Mouse (Mus musculus) hindbrain, embryonic 15.5 days (tissue): ENCODE results near the gene Olfr834. TPM values are rescaled to one million over a fixed set of nuclear protein-coding genes. Genes with fewer than 3 reads are reported as not detected.

ENCODE experiments used
- ATAC-seq: fragments of 200-750 bp; cut with Nextera tagmentation; 2 replicates; pipeline ENCODE4 v1.8.0; 2017; ENCODE audit warnings: low read depth, moderate number of reproducible peaks, moderate TSS enrichment; ENCODE audit not compliant: low FRiP score
- H3K27ac ChIP-seq: fragments of 300-500 bp; sonication (generic); replicated peaks from 2 replicates; pipeline ENCODE4 v1.5.1; 2015; ENCODE audit warnings: mild to moderate bottlenecking, inconsistent platforms
- H3K27me3 ChIP-seq: fragments of 300-500 bp; sonication (generic); 2 replicates; pipeline ENCODE4 v1.6.1; 2015; ENCODE audit warnings: control low read depth, inconsistent platforms
- H3K36me3 ChIP-seq: fragments of 300-500 bp; sonication (generic); 2 replicates; pipeline ENCODE4 v1.6.1; 2015; ENCODE audit warnings: control low read depth, inconsistent platforms
- H3K4me1 ChIP-seq: fragments of 300-500 bp; sonication (generic); replicated peaks from 2 replicates; pipeline ENCODE4 v1.6.1; 2015; ENCODE audit warnings: control low read depth, inconsistent platforms
- H3K4me2 ChIP-seq: fragments of 300-500 bp; sonication (generic); 2 replicates; pipeline ENCODE4 v1.6.1; 2015; ENCODE audit warnings: moderate library complexity, mild to moderate bottlenecking, inconsistent platforms
- H3K4me3 ChIP-seq: fragments of 300-500 bp; sonication (generic); 2 replicates; pipeline ENCODE4 v1.5.1; 2015; ENCODE audit warnings: mild to moderate bottlenecking, inconsistent platforms
- H3K9ac ChIP-seq: fragments of 300-500 bp; sonication (generic); 2 replicates; pipeline ENCODE4 v1.6.1; 2015; ENCODE audit warnings: inconsistent platforms
- H3K9me3 ChIP-seq: fragments of 300-500 bp; sonication (generic); 2 replicates; pipeline ENCODE4 v1.6.1; 2016; ENCODE audit warnings: control low read depth, inconsistent platforms
- WGBS: fragments of 180-500 bp; shearing (Covaris S2); methylation state at CpG from one replicate; pipeline ENCODE4 v1.1.7; 2015; 5-methylcytosine and 5-hydroxymethylcytosine counted together
- polyA plus RNA-seq: library from polyadenylated mRNA; unstranded; fragments of >200 nt; fragmentation: Nextera tagmentation; extraction: Ambion mirVana; gene quantifications from 2 replicates; pipeline ENCODE4 v1.2.1, GENCODE M21; 2015

Gene Olfr834
- not detected in 2 replicates for polyA plus RNA-seq

DNA sequence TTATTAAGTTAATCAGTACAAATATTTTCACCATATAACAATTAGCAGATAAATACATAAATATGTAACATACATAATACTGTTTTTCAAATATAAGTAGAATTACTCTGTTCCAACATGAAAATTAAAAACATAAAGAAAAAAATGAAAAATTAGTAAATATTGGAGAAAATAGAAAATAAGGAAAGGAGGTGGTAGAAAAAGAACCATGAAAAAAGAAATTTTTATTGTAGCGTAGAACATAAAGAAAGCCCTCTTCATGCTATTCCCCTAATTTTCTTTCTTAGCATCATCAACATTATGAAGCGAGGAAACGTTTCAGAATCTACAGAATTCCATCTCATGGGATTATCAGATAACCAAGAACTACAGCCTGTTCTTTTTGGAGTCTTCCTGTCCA lies at the start of gene Olfr834:
Gene Olfr834 (plus strand): TSS at position 301 of the 400 bp plus-strand sequence.
- H3K9me3 ChIP-seq: no peaks in the 10 kb centered on the region
- no peaks in the 10 kb centered on the region for H3K36me3 ChIP-seq
- H3K9ac ChIP-seq: no peak within 1 kb of the TSS
- H3K27me3 ChIP-seq: no peaks in the 10 kb centered on the region
- H3K27ac ChIP-seq: no peak within 1 kb of the TSS
- no peak within 1 kb of the TSS for H3K4me2 ChIP-seq
- H3K4me1 ChIP-seq: no peaks in the 10 kb centered on the region
- no peak for ATAC-seq
- H3K4me3 ChIP-seq: no peak within 1 kb of the TSS
- WGBS: 83% methylated on average over 3 of the region's 3 CpGs

DNA sequence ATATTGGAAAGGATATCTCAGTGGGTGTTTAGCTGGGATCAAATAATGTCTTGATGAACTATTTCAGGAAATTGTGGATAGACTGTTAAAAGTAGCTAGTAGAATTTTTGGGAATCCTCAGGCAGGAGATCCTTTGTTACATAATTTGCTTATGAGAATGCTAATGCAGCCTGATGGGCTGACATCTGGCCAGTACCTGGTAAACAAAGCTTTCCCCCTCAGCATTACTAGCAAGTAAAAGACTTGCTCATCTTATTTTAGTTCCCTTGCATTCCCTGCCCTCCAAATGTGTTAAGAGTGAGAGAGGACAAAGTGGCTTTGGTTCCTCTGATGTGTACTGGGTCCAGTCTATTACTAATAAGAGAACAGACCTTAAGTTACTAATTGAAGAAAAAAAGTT lies 25.8 kb upstream of the Olfr834 start:
- Histone ChIP-seq H3K4me1 (no peaks in the 10 kb centered on the region), H3K36me3 (no peaks in the 10 kb centered on the region), H3K9me3 (no peaks in the 10 kb centered on the region), H3K27me3 (no peaks in the 10 kb centered on the region), H3K27ac (no peak overlapping the region), H3K4me3 (no peak overlapping the region), H3K4me2 (no peak overlapping the region), H3K9ac (no peak overlapping the region)
- no peak for ATAC-seq

DNA sequence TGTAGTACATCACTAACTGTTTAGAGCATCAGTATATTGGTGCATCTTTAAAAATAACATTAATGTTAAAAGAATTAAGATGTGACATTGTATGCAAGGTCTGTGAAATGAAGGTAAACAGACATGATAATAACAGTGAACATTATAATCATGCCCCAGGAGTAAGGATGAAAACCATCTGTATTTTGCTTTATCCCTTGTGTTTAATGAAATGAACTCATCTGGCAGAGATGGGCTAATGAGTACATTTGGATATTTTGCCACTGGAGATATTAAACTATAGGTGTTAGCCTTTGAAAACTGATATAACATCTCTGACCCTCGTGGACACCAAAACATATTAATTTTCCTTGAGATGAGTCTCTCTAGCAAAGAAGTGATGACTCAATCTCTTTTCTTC lies 44.6 kb downstream of the Olfr834 start, which contains the start of gene Olfr835:
Gene Olfr835 (plus strand): TSS at position 301 of the 400 bp plus-strand sequence.
- H3K4me1 ChIP-seq: no peaks in the 10 kb centered on the region
- no peak for ATAC-seq
- H3K9me3 ChIP-seq: 0 out of 2 replicates have a peak, but pooled peaks cover 2% of the 10 kb centered on the region
- no peaks in the 10 kb centered on the region for H3K36me3 ChIP-seq
- H3K9ac ChIP-seq: no peak within 1 kb of the TSS
- no peak within 1 kb of the TSS for H3K4me2 ChIP-seq
- WGBS: 66% methylated on average over 1 of the region's 1 CpGs
- H3K27me3 ChIP-seq: no peaks in the 10 kb centered on the region
- H3K4me3 ChIP-seq: no peak within 1 kb of the TSS
- no peak within 1 kb of the TSS for H3K27ac ChIP-seq

Other genes with a start within 250 kb of the Olfr834 start
- not detected in 2 replicates for gene Olfr24, start 224.0 kb upstream of the Olfr834 start, polyA plus RNA-seq
- not detected in 2 replicates for gene Olfr828, start 168.5 kb upstream of the Olfr834 start, polyA plus RNA-seq
- gene Olfr829, start 133.1 kb upstream of the Olfr834 start, polyA plus RNA-seq: 0.10 TPM in 1 of 2 replicates, not detected in the other
- not detected in 2 replicates for gene Olfr830, start 113.3 kb upstream of the Olfr834 start, polyA plus RNA-seq
- not detected in 2 replicates for gene Olfr832, start 50.9 kb upstream of the Olfr834 start, polyA plus RNA-seq
- not detected in 2 replicates for gene Olfr835, start 44.7 kb downstream of the Olfr834 start, polyA plus RNA-seq
- gene Olfr836, start 132.4 kb downstream of the Olfr834 start, polyA plus RNA-seq: not detected in 2 replicates
- gene Olfr837, start 148.3 kb downstream of the Olfr834 start, polyA plus RNA-seq: not detected in 2 replicates
- gene Olfr839-ps1, start 189.3 kb downstream of the Olfr834 start, polyA plus RNA-seq: not detected in 2 replicates